Mouse (Mus musculus) heart, embryonic 14.5 days (tissue): ENCODE measurements around the gene Atp13a2. TPM values are rescaled to one million over a fixed set of nuclear protein-coding genes. Genes with fewer than 3 reads are reported as not detected.

Experiments used
- ATAC-seq: fragments of 200-750 bp; cut with Nextera tagmentation; 2 replicates; pipeline ENCODE4 v1.8.0; 2017; ENCODE audit warnings: low read depth, moderate TSS enrichment; ENCODE audit not compliant: insufficient number of reproducible peaks, insufficient read depth, low FRiP score
- H3K27ac ChIP-seq, 2 experiments: fragments of 200-500 bp in 1 of 2; fragments of 300-500 bp in 1 of 2; sonication (generic) in 1 of 2; replicated peaks in 1 of 2; 2 replicates each; pipeline ENCODE4 v1.5.1; 2012 to 2014; ENCODE audit warnings: low read depth in 2 of 2, low read length in 2 of 2, control low read depth in 1 of 2, mild to moderate bottlenecking in 1 of 2, mixed read lengths in 1 of 2; ENCODE audit not compliant: control insufficient read depth in 1 of 2, insufficient read depth in 1 of 2
- H3K27me3 ChIP-seq: fragments of 300-500 bp; sonication (generic); 2 replicates; pipeline ENCODE4 v1.6.1; 2014; ENCODE audit warnings: mild to moderate bottlenecking, low read length, control low read depth; ENCODE audit not compliant: control insufficient read depth, insufficient read depth
- H3K36me3 ChIP-seq: fragments of 300-500 bp; sonication (generic); 2 replicates; pipeline ENCODE4 v1.6.1; 2014; ENCODE audit warnings: mild to moderate bottlenecking, control low read depth, low read length, mixed read lengths; ENCODE audit not compliant: control insufficient read depth, insufficient read depth
- H3K4me1 ChIP-seq, 2 experiments: fragments of 200-500 bp in 1 of 2; fragments of 300-500 bp in 1 of 2; sonication (generic) in 1 of 2; 2 replicates each; pipeline ENCODE4 v1.6.1; 2012 to 2014; ENCODE audit warnings: low read length in 2 of 2, control low read depth in 1 of 2, mixed read lengths in 1 of 2; ENCODE audit not compliant: control insufficient read depth in 2 of 2, insufficient read depth in 2 of 2
- H3K4me2 ChIP-seq: fragments of 300-500 bp; sonication (generic); 2 replicates; pipeline ENCODE4 v1.6.1; 2014; ENCODE audit warnings: mild to moderate bottlenecking, low read length
- H3K4me3 ChIP-seq, 2 experiments: fragments of 200-500 bp in 1 of 2; fragments of 300-500 bp in 1 of 2; sonication (generic) in 1 of 2; 2 replicates each; pipeline ENCODE4 v1.5.1; 2012 to 2014; ENCODE audit warnings: low read length in 2 of 2, mild to moderate bottlenecking in 2 of 2, control low read depth in 1 of 2, low read depth in 1 of 2, moderate library complexity in 1 of 2; ENCODE audit not compliant: control insufficient read depth in 1 of 2, insufficient read depth in 1 of 2
- H3K9ac ChIP-seq: fragments of 300-500 bp; sonication (generic); 2 replicates; pipeline ENCODE4 v1.6.1; 2014; ENCODE audit warnings: mild to moderate bottlenecking, low read length
- H3K9me3 ChIP-seq: fragments of 300-500 bp; sonication (generic); 2 replicates; pipeline ENCODE4 v1.6.1; 2016; ENCODE audit warnings: low read length, control low read depth; ENCODE audit not compliant: control insufficient read depth
- WGBS: fragments of 180-500 bp; shearing (Covaris S2); extraction: QIAGEN DNeasy Blood & Tissue Kit; methylation state at CpG from one replicate; pipeline ENCODE4 v1.1.7; 2014; 5-methylcytosine and 5-hydroxymethylcytosine counted together
- polyA plus RNA-seq: library from polyadenylated mRNA; unstranded; fragments of >200 nt; fragmentation: Nextera tagmentation; extraction: Ambion mirVana; gene quantifications from 2 replicates; pipeline ENCODE4 v1.2.1, GENCODE M21; 2014

The Atp13a2 gene
- polyA plus RNA-seq, 1 experiment from 2014 or later: 27.2 TPM

GRCm38 (mm10) chr4:140962950-140963349, 23.7 kb upstream of the Atp13a2 start:
- Histone ChIP-seq H3K4me3 (0 out of 4 replicates have a peak overlapping the region, but pooled peaks of 1 of the 2 experiments have one; percentile 86), H3K27me3 (no peaks in the 10 kb centered on the region), H3K4me1 (peaks cover 17 to 33% of the 10 kb centered on the region in 2 experiments), H3K9ac (peak overlapping the region; percentile 99), H3K36me3 (peaks cover 32% of the 10 kb centered on the region), H3K27ac (peak overlapping the region; percentile 14 to 57; a peak in 3 of 4 replicates), H3K4me2 (peak overlapping the region; percentile 77), H3K9me3 (no peaks in the 10 kb centered on the region)
- 24% methylated on average over 5 of the region's 5 CpGs for WGBS
- no peak for ATAC-seq

- WGBS: 83% methylated on average over 9 of the region's 9 CpGs
- no peak for ATAC-seq
- peaks cover 43% of the 10 kb centered on the region for H3K36me3 ChIP-seq
- H3K4me3 ChIP-seq: no peak overlapping the region
- H3K9me3 ChIP-seq: no peaks in the 10 kb centered on the region
- no peak overlapping the region for H3K9ac ChIP-seq
- H3K4me1 ChIP-seq: peaks cover 16 to 29% of the 10 kb centered on the region in 2 experiments
- no peak overlapping the region for H3K4me2 ChIP-seq
- no peaks in the 10 kb centered on the region for H3K27me3 ChIP-seq
- H3K27ac ChIP-seq: no peak overlapping the region
These were observed 22.6 kb upstream of the Atp13a2 start for GRCm38 (mm10) chr4:140963941-140964597.

GRCm38 (mm10) chr4:140964620-140965019, 22.1 kb upstream of the Atp13a2 start:
- WGBS: 28% methylated on average over 7 of the region's 7 CpGs
- ATAC-seq: no peak
- 0 out of 2 replicates have a peak overlapping the region, but pooled peaks have one; percentile 5 for H3K9ac ChIP-seq
- no peaks in the 10 kb centered on the region for H3K9me3 ChIP-seq
- peaks cover 48% of the 10 kb centered on the region for H3K36me3 ChIP-seq
- H3K27me3 ChIP-seq: no peaks in the 10 kb centered on the region
- peaks cover 16 to 26% of the 10 kb centered on the region in 2 experiments for H3K4me1 ChIP-seq
- H3K4me2 ChIP-seq: no peak overlapping the region
- no peak overlapping the region for H3K27ac ChIP-seq
- H3K4me3 ChIP-seq: no peak overlapping the region

GRCm38 (mm10) chr4:140967386-140968159, 19.1 kb upstream of the Atp13a2 start:
- WGBS: 85% methylated on average over 11 of the region's 11 CpGs
- Histone ChIP-seq H3K27ac (no peak overlapping the region), H3K4me1 (peaks cover 6 to 11% of the 10 kb centered on the region in 2 experiments), H3K4me3 (no peak overlapping the region), H3K27me3 (no peaks in the 10 kb centered on the region), H3K4me2 (no peak overlapping the region), H3K36me3 (peaks cover 78% of the 10 kb centered on the region), H3K9me3 (no peaks in the 10 kb centered on the region), H3K9ac (no peak overlapping the region)
- ATAC-seq: no peak

- no peaks in the 10 kb centered on the region for H3K27me3 ChIP-seq
- no peak for ATAC-seq
- H3K9me3 ChIP-seq: no peaks in the 10 kb centered on the region
- H3K9ac ChIP-seq: no peak overlapping the region
- H3K27ac ChIP-seq: no peak overlapping the region
- no peak overlapping the region for H3K4me2 ChIP-seq
- H3K36me3 ChIP-seq: peaks cover 100% of the 10 kb centered on the region
- WGBS: 86% methylated on average over 13 of the region's 13 CpGs
- no peak overlapping the region for H3K4me3 ChIP-seq
- no peaks in the 10 kb centered on the region for H3K4me1 ChIP-seq
These were observed 15.0 kb upstream of the Atp13a2 start for GRCm38 (mm10) chr4:140971691-140972090.

- peaks cover 100% of the 10 kb centered on the region for H3K36me3 ChIP-seq
- H3K4me3 ChIP-seq: no peak overlapping the region
- ATAC-seq: no peak
- no peaks in the 10 kb centered on the region for H3K4me1 ChIP-seq
- no peak overlapping the region for H3K4me2 ChIP-seq
- WGBS: 92% methylated on average over 6 of the region's 6 CpGs
- no peaks in the 10 kb centered on the region for H3K9me3 ChIP-seq
- no peak overlapping the region for H3K27ac ChIP-seq
- no peaks in the 10 kb centered on the region for H3K27me3 ChIP-seq
- H3K9ac ChIP-seq: no peak overlapping the region
These were observed 12.3 kb upstream of the Atp13a2 start for GRCm38 (mm10) chr4:140974408-140974807.

GRCm38 (mm10) chr4:140975356-140975755, 11.3 kb upstream of the Atp13a2 start:
- Histone ChIP-seq H3K4me3 (no peak overlapping the region), H3K4me1 (no peaks in the 10 kb centered on the region), H3K4me2 (no peak overlapping the region), H3K9ac (no peak overlapping the region), H3K36me3 (peaks cover 100% of the 10 kb centered on the region), H3K27me3 (no peaks in the 10 kb centered on the region), H3K9me3 (no peaks in the 10 kb centered on the region), H3K27ac (no peak overlapping the region)
- ATAC-seq: no peak
- 92% methylated on average over 7 of the region's 7 CpGs for WGBS
